Mouse (Mus musculus) gastrocnemius, adult 18-20 months (tissue): ENCODE measurements around the gene Arpc1a. TPM values are rescaled to one million over a fixed set of nuclear protein-coding genes. Genes with fewer than 3 reads are reported as not detected.
"Not testable (repeated sequence)": the region's sequence is repeated elsewhere in the genome, so short reads cannot be mapped to it uniquely, and the experiment has no call there.

Experiments
- DNase-seq: peaks from one replicate; pipeline ENCODE4 v3.0.0; 2021; ENCODE audit warnings: low spot score
- total RNA-seq, 2 experiments: library from RNA; stranded (reverse); gene quantifications; 2 replicates each; pipeline ENCODE4 v1.2.3; 2021

The Arpc1a gene
- total RNA-seq, 2 experiments from 2014 or later, result 23.6 to 30.9 TPM

- no peak for DNase-seq
Observed at GRCm38 (mm10) chr5:145102706-145103105, 19.1 kb downstream of the Arpc1a start.

- DNase-seq, result no peak
Observed at GRCm38 (mm10) chr5:145104328-145104727, 20.7 kb downstream of the Arpc1a start.

- DNase-seq, result no peak
Observed at GRCm38 (mm10) chr5:145105694-145106275, 22.2 kb downstream of the Arpc1a start.

- DNase-seq, result no peak
Observed at GRCm38 (mm10) chr5:145110401-145110800, 26.8 kb downstream of the Arpc1a start.

GRCm38 (mm10) chr5:145112566-145112965 is 28.9 kb downstream of the Arpc1a start:
- DNase-seq, result no peak

GRCm38 (mm10) chr5:145113416-145113815 is 29.8 kb downstream of the Arpc1a start:
- no peak for DNase-seq

- DNase-seq, result peak; percentile 54
Observed at GRCm38 (mm10) chr5:145114071-145114605, 30.5 kb downstream of the Arpc1a start, which contains the start of gene Arpc1b. Gene Arpc1b, plus strand, starts transcription at chr5:145114215.

GRCm38 (mm10) chr5:145114606-145115473 is 31.2 kb downstream of the Arpc1a start:
- DNase-seq, result peak; percentile 77

- no peak for DNase-seq
Observed at GRCm38 (mm10) chr5:145115736-145116135, 32.1 kb downstream of the Arpc1a start.

GRCm38 (mm10) chr5:145116316-145116715 is 32.7 kb downstream of the Arpc1a start:
- peak; percentile 66 for DNase-seq

GRCm38 (mm10) chr5:145116916-145117315 is 33.3 kb downstream of the Arpc1a start:
- peak; percentile 66 for DNase-seq

- no peak for DNase-seq
Observed at GRCm38 (mm10) chr5:145118005-145118404, 34.4 kb downstream of the Arpc1a start.

GRCm38 (mm10) chr5:145118461-145118860 is 34.8 kb downstream of the Arpc1a start:
- no peak for DNase-seq

- DNase-seq, result no peak
Observed at GRCm38 (mm10) chr5:145119385-145119784, 35.8 kb downstream of the Arpc1a start.

- DNase-seq, result no peak
Observed at GRCm38 (mm10) chr5:145120921-145121320, 37.3 kb downstream of the Arpc1a start.

GRCm38 (mm10) chr5:145123396-145123795 is 39.8 kb downstream of the Arpc1a start:
- no peak for DNase-seq

GRCm38 (mm10) chr5:145126580-145126979 is 43.0 kb downstream of the Arpc1a start:
- DNase-seq, result no peak

- DNase-seq, result no peak
Observed at GRCm38 (mm10) chr5:145129124-145129523, 45.5 kb downstream of the Arpc1a start.

- DNase-seq, result not testable (repeated sequence)
Observed at GRCm38 (mm10) chr5:145129773-145130172, 46.1 kb downstream of the Arpc1a start.

GRCm38 (mm10) chr5:145130191-145130590 is 46.6 kb downstream of the Arpc1a start:
- DNase-seq, result no peak

GRCm38 (mm10) chr5:145130995-145131394 is 47.4 kb downstream of the Arpc1a start:
- DNase-seq, result no peak

- not testable (repeated sequence) for DNase-seq
Observed at GRCm38 (mm10) chr5:145133275-145133674, 49.6 kb downstream of the Arpc1a start.
